Mouse (Mus musculus): ENCODE measurements around the gene Mlip.

- no peak for TF ChIP-seq FLI1 (IDR thresholded peaks at IDR 0.05; ENCODE audit: low read length)
- TF ChIP-seq GATA1 (IDR thresholded peaks at IDR 0.05; ENCODE audit: borderline replicate concordance, low read length), result no peak
Observed at GRCm38 (mm10) chr9:77362906-77363305, 10.1 kb upstream of the Mlip start.
